Mouse (Mus musculus) 416B (cell line): ENCODE measurements around the gene Atp6v1e1.
A peak's percentile ranks its signal among the peaks of the same experiment; 100 is the strongest.

Source experiments
- DNase-seq: peaks from one replicate; pipeline ENCODE4 v3.0.0; 2011; ENCODE audit warnings: low read depth

Atp6v1e1 gene

GRCm38 (mm10) chr6:120771366-120771765 is 51.2 kb downstream of the Atp6v1e1 start:
- peak; percentile 50 for DNase-seq

DNA sequence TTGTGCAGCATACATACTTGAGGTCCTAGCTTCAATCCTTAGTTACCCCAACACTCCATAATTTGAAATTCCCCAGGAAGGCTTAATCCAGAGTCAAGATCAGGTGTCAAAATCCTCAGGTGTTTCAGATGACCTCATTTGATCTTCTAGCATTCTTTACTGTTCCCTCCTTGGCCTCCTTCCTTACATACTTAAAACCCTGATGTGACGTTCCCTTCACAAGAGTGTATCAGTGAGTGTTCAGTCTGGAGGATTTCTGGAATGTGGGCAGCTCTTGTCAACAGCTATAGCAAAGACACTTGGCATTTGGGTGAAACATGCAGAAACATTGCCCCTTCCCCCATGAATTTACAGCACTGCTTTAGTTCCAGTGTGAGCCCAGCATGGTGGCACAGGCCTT is 52.6 kb downstream of the Atp6v1e1 start:
- DNase-seq, result no peak

DNA sequence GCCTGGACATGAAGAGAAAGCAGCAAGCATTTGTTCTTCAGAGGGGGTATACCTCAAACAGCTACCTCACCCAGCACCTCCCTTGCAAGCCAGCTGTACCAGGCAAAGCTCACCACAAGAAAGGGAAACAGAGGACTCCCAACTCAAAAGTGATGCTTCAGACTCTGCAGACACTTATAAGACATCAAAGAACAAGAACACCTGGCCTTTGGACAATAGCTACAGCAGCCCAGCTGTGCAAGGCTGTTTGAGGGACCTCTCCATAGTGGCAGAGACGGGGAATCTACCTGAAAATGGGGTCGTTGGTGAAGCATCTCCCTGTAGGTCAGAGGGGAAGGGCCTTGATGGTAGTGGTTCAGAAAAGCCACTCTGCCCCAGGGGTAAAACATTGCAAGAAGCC is 61.4 kb downstream of the Atp6v1e1 start:
- no peak for DNase-seq

DNA sequence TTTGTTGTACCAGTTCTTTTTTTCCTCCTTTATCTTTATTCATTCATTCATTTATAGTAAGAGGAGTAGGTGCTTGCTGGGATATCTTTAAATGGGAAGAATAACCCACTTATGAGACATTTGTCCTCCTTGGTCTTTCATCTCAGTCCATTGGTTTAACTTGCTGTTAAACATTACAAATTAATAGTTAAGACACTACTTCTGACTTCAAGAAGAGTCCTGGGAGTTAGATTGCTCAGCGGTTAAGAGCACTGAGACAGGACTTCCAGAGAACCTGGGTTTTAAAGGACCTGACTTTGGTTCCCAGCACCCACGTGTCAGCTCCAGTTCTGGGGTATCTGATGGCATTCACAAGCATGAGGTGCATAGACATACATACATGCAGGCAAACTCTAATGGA is 76.2 kb downstream of the Atp6v1e1 start:
- DNase-seq, result no peak
